Mouse (Mus musculus) kidney, postnatal 4 days (tissue): ENCODE results near the gene Nfia.

Experiments used
- DNase-seq, 2 experiments: peaks; one replicate each; pipeline ENCODE4 v3.0.0; 2021; ENCODE audit warnings: mixed read lengths in 2 of 2

The Nfia gene

GRCm38 (mm10) chr4:98081962-98082361 lies 309.4 kb downstream of the Nfia start:
- no peak for DNase-seq

- no peak for DNase-seq
Observed at GRCm38 (mm10) chr4:98082512-98082911, 310.0 kb downstream of the Nfia start.

GRCm38 (mm10) chr4:98085060-98085459 lies 312.5 kb downstream of the Nfia start:
- no peak for DNase-seq

- DNase-seq: no peak
Observed at GRCm38 (mm10) chr4:98086976-98087375, 314.4 kb downstream of the Nfia start.

GRCm38 (mm10) chr4:98089985-98090384 lies 317.5 kb downstream of the Nfia start:
- DNase-seq: no peak

- DNase-seq: no peak
Observed at GRCm38 (mm10) chr4:98090586-98090985, 318.1 kb downstream of the Nfia start.

GRCm38 (mm10) chr4:98091368-98091827 lies 318.9 kb downstream of the Nfia start:
- peak; percentile 56 to 71 for DNase-seq

- no peak for DNase-seq
Observed at GRCm38 (mm10) chr4:98091901-98092472, 319.5 kb downstream of the Nfia start.

- no peak for DNase-seq
Observed at GRCm38 (mm10) chr4:98094112-98094805, 321.7 kb downstream of the Nfia start.

GRCm38 (mm10) chr4:98095060-98095459 lies 322.5 kb downstream of the Nfia start:
- DNase-seq: no peak

GRCm38 (mm10) chr4:98097013-98097566 lies 324.6 kb downstream of the Nfia start:
- no peak for DNase-seq

GRCm38 (mm10) chr4:98098663-98099062 lies 326.1 kb downstream of the Nfia start:
- no peak for DNase-seq

GRCm38 (mm10) chr4:98099433-98099832 lies 326.9 kb downstream of the Nfia start:
- no peak for DNase-seq

- DNase-seq: no peak
Observed at GRCm38 (mm10) chr4:98101153-98102096, 328.9 kb downstream of the Nfia start.

- DNase-seq: no peak
Observed at GRCm38 (mm10) chr4:98102625-98103336, 330.2 kb downstream of the Nfia start.

GRCm38 (mm10) chr4:98103337-98103666 lies 330.8 kb downstream of the Nfia start:
- no peak for DNase-seq

GRCm38 (mm10) chr4:98104161-98104560 lies 331.6 kb downstream of the Nfia start:
- DNase-seq: peak in 1 of 2 experiments; percentile 45

GRCm38 (mm10) chr4:98104911-98105702 lies 332.6 kb downstream of the Nfia start:
- no peak for DNase-seq

- DNase-seq: peak in 1 of 2 experiments; percentile 51
Observed at GRCm38 (mm10) chr4:98105971-98106370, 333.4 kb downstream of the Nfia start.

- DNase-seq: peak in 1 of 2 experiments; percentile 45
Observed at GRCm38 (mm10) chr4:98106445-98107092, 334.0 kb downstream of the Nfia start.

GRCm38 (mm10) chr4:98107093-98107453 lies 334.5 kb downstream of the Nfia start:
- DNase-seq: no peak
